Mouse (Mus musculus) embryo, embryonic 11.5 days (tissue): ENCODE data around the gene Nup93.

Experiments
- DNase-seq: peaks from one replicate; pipeline ENCODE4 v3.0.0-alpha.2; 2012; ENCODE audit warnings: low read depth, low spot score

Nup93 gene

DNA sequence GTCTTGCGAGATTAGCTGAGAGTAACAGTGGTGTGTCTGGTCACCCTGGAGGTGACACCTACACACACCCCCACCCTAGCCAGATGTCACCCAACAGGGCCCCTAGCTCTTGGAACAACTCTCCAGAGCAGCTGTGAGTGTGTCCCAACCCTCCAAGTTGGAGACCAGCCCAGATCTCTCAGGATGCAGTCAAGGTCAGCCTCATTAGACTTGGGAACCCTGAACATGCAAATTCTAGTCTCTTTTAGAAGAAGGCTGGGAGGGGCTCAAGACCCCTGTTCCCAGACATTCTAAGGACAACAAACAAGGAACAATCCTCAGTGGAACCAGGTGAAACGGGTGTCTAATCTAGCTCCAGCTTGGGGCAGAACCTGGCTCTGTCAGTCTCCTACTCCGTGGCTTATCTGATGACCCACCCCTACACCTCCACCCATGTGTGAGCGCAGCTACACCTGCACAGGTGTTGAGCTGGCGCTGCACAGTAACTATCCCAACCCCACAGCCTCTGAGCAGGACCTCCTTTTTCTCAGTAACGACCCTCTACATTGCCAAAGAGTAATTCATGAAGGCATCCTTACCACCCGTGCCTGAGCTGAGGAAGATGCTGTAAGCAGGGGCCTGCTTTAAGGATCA lies 148.4 kb downstream of the Nup93 start:
- no peak for DNase-seq

DNA sequence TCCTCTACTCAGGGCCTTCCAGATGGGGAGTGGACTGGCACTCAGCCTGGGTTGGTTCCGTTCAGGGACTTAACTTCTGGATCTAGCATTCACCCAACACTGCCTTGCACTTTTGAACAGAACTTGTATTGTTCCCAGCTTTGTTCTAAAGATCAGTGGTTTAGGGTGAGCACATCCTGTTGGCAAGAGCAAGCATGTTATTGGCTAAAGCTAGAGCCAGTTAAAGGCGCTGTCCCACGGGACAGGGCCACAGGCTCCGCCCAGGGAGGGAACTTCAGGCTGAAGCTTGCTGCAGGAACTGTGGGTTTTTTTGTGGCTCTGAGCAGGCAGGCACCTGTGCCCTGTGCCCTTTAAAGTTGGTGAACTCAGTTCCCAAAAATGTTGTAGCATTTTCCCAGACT lies 148.9 kb downstream of the Nup93 start:
- no peak for DNase-seq

DNA sequence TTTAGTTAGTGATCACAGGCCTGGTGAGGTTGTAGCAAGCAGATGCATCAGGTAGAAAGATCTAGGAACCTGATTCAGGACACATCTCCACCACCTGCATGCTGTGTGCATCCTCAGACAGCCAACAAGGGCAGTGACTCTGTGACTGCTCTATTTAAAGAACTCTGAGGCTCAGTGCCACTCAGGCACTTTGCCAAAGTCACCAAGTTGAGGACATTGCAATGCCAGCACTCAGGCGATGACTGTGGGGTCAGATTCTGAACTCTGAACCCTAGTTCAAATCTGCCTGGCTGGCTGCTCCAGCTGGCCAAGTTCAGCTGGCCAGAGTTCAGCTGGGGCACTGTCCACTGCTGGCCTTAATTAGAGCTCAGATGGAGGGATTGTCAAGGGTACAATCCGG lies 149.5 kb downstream of the Nup93 start:
- DNase-seq, result no peak

DNA sequence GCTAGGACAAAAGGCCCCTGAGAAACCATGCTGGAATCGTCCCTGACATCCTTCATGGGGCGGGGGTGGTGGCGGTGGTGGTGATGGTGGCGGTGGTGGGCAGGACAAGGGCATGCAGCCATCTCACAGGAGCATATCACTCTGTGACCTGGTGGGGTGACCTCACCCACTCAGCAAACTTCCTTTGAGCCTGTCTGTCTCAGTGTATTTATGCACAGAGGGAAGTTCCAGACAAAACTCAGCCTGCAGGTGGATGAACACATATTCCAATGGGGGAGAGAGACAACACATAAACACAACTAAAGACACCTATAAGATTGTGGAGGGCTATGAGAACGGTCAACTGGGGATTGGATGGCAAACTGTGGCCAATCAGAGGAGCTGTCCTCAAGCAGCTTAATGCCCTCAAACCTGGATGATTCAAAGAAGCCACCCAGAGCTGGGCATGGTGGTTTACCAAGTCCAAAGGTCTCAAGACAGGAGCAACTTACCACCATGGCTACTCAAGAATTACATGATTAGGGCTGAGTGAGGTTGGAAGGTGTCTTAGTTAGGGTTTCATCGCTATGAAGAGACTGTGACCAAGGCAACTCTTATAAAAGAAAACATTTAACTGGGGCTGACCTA lies 150.4 kb downstream of the Nup93 start:
- DNase-seq, result no peak

DNA sequence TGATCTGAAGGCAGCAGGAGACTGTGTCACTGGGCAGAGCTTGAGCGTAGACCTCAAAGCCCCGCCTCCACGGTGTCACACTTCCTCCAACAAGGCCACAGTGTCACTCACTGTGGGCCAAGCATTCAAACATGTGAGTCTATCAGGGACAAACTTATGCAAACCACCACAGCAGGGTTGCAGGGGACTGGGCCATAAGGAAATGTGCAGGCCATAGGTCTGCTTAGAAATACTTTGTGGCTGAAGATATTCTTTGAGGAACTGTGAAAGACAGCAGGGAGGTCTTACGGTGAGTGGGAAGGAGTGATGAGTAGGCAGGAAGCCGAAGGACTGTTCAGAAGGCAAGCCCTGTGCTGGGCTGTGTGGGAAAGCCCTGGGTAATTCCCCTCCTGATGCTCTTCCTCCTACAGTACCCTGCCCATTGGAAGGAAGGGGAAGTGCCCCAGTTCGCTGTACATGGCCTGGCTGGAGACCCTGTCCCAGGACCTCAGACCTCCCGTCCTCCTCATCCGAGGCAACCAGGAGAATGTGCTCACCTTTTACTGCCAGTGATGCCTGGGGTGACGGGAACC lies 151.1 kb downstream of the Nup93 start:
- DNase-seq, result no peak
